Mouse (Mus musculus): ENCODE measurements at regions not wholly inside any gene's neighbourhood (a gene's known extent, or its start where the extent isn't known, plus 50 kb on each side); places are given as distances from the start of the nearest gene placed in this dataset.

DNA sequence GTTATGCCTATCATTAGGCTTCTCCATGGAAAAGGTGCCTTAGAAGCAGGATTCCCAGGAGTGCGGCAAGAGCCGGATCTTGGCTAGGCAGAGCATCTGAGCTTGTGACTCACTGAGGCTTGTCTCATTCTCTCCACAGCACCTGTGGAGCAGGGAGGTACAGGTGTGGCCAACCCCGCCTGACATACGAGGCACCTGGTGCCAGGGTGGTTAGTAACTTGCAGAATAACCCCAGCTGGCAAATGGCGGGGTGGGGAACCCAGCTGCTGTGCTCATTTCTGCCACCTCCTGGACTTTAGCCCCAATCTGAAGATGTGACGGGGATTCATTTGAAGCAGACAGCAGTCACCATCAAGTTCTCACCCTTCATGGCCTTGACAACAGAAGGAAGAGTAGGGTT is 96.2 kb downstream of the Pdgfra start:
- TF ChIP-seq CTCF (IDR thresholded peaks at IDR 0.05; ENCODE audit: low read depth), result no peak
- no peak for ATAC-seq
- no peaks in the 10 kb centered on the region for H3K36me3 ChIP-seq (ENCODE audit: insufficient read depth)
- H3K9me3 ChIP-seq (ENCODE audit: low read length), result no peaks in the 10 kb centered on the region
- H3K9ac ChIP-seq, result no peak overlapping the region
- no peak overlapping the region for H3K4me2 ChIP-seq (ENCODE audit: low read depth)
- H3K4me1 ChIP-seq (ENCODE audit: insufficient read depth), result no peaks in the 10 kb centered on the region
- no peak overlapping the region for H3K27ac ChIP-seq (ENCODE audit: low read depth, low read length)
- no peak for DNase-seq
- H3K4me3 ChIP-seq (ENCODE audit: low read depth, low read length), result no peak overlapping the region
- H3K27me3 ChIP-seq (ENCODE audit: insufficient read depth, low read length), result no peaks in the 10 kb centered on the region; the same call in 1 of the 2 replicates
- WGBS, result 89% methylated on average over 6 of the region's 6 CpGs

DNA sequence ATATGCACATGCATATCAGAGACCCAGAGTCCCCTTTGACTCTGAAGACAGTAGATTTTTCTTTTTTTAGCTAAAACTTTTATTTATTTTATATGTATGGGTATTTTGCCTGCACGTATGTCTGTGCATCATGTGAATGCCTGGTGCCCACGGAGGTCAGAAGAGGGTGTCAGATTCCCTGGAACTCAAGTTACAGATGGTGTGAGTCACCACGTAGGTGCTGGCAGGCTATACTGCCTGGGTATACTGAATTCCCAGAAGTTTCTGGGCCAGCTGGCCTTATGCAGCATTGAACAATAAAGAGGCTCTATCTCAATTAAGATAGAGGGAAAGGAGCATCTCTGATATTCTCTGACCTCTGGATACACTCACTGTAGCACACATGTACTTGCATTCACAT is 97.6 kb downstream of the Pdgfra start:
- no peaks in the 10 kb centered on the region; the same call in 1 of the 2 replicates for H3K27me3 ChIP-seq (ENCODE audit: insufficient read depth, low read length)
- no peaks in the 10 kb centered on the region for H3K4me1 ChIP-seq (ENCODE audit: insufficient read depth)
- H3K4me3 ChIP-seq (ENCODE audit: low read depth, low read length), result no peak overlapping the region
- TF ChIP-seq CTCF (IDR thresholded peaks at IDR 0.05; ENCODE audit: low read depth), result no peak
- no peaks in the 10 kb centered on the region for H3K36me3 ChIP-seq (ENCODE audit: insufficient read depth)
- no peak for DNase-seq
- H3K4me2 ChIP-seq (ENCODE audit: low read depth), result no peak overlapping the region
- 65% methylated on average over 3 of the region's 3 CpGs for WGBS
- no peak overlapping the region for H3K9ac ChIP-seq
- no peaks in the 10 kb centered on the region for H3K9me3 ChIP-seq (ENCODE audit: low read length)
- ATAC-seq, result no peak
- H3K27ac ChIP-seq (ENCODE audit: low read depth, low read length), result no peak overlapping the region

DNA sequence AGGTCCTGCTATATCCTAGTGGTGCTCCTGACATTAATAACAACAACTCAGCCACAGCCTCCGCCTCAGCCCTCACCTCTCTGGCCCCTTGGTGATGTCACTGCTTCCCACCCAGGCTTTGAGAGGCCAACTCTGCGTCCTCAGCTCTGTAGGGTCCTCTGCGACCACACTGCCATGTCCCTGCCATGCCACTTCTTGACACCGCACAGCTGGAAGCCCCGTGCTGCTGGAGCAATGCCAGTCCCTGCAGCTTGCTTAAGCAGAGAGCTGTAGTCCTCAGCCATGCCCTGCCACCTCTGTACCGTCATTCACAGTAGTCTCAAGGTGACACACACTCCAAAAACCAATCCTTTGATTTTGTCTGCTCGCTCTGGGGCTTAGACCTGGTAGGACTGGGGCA is 101.3 kb downstream of the Pdgfra start:
- DNase-seq (no peak), ATAC-seq (no peak)
- H3K27ac ChIP-seq (ENCODE audit: low read depth, low read length), result no peak overlapping the region
- H3K36me3 ChIP-seq (ENCODE audit: insufficient read depth), result no peaks in the 10 kb centered on the region
- no peak overlapping the region for H3K9ac ChIP-seq
- no peak for TF ChIP-seq CTCF (IDR thresholded peaks at IDR 0.05; ENCODE audit: low read depth)
- H3K4me3 ChIP-seq (ENCODE audit: low read depth, low read length), result no peak overlapping the region
- WGBS, result 75% methylated on average over 7 of the region's 7 CpGs
- no peaks in the 10 kb centered on the region for H3K4me1 ChIP-seq (ENCODE audit: insufficient read depth)
- no peaks in the 10 kb centered on the region for H3K9me3 ChIP-seq (ENCODE audit: low read length)
- no peaks in the 10 kb centered on the region; the same call in 1 of the 2 replicates for H3K27me3 ChIP-seq (ENCODE audit: insufficient read depth, low read length)
- H3K4me2 ChIP-seq (ENCODE audit: low read depth), result no peak overlapping the region

DNA sequence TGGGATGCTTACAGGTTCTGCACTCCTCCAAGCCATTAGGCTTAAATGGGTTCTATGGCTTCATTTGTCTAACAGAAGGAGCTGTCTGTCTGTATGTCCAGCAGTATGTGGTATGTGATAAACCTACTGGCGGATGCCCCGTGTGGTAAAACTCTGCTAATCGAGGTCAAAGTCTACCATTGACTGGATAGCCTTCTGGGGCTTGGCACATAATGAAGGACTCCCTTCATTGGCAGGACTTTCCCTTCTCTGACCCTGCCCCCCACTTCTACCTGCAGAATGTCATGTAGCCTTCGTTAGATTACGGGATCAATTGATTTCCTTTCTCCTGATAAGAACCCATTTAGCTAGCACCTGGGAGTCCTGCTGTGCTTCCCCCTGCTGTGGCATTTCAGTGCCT is 101.7 kb downstream of the Pdgfra start:
- no peak overlapping the region for H3K4me3 ChIP-seq (ENCODE audit: low read depth, low read length)
- no peak for ATAC-seq
- no peaks in the 10 kb centered on the region for H3K9me3 ChIP-seq (ENCODE audit: low read length)
- H3K4me2 ChIP-seq (ENCODE audit: low read depth), result no peak overlapping the region
- H3K4me1 ChIP-seq (ENCODE audit: insufficient read depth), result no peaks in the 10 kb centered on the region
- WGBS, result 84% methylated on average over 5 of the region's 5 CpGs
- TF ChIP-seq CTCF (IDR thresholded peaks at IDR 0.05; ENCODE audit: low read depth), result no peak
- DNase-seq, result no peak
- H3K9ac ChIP-seq, result no peak overlapping the region
- H3K27me3 ChIP-seq (ENCODE audit: insufficient read depth, low read length), result no peaks in the 10 kb centered on the region
- no peak overlapping the region for H3K27ac ChIP-seq (ENCODE audit: low read depth, low read length)
- H3K36me3 ChIP-seq (ENCODE audit: insufficient read depth), result no peaks in the 10 kb centered on the region

DNA sequence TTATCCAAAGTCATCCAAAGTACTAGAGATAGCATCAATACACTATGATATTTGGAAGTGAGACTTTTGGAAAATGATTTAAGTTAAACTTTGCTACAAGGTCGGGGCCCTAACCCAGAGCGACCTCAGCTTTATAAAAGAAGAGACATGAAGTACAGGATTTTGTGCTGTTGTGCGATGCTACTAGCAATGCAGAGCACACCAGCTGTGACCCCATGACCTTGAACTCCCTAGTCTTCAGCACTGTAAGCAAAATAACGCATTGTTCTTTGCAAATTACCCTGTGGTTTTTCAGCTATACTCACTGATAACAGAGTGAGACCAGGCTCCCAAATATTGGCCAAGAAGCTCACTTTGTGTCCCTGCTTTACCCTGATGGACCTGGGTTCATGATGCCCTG is 104.1 kb downstream of the Pdgfra start:
- DNase-seq, result no peak
- no peaks in the 10 kb centered on the region for H3K27me3 ChIP-seq (ENCODE audit: insufficient read depth, low read length)
- no peak overlapping the region for H3K4me3 ChIP-seq (ENCODE audit: low read depth, low read length)
- H3K9me3 ChIP-seq (ENCODE audit: low read length), result no peaks in the 10 kb centered on the region
- no peak for TF ChIP-seq CTCF (IDR thresholded peaks at IDR 0.05; ENCODE audit: low read depth)
- no peaks in the 10 kb centered on the region for H3K4me1 ChIP-seq (ENCODE audit: insufficient read depth)
- no peak overlapping the region for H3K9ac ChIP-seq
- ATAC-seq, result no peak
- H3K27ac ChIP-seq (ENCODE audit: low read depth, low read length), result no peak overlapping the region
- no peak overlapping the region for H3K4me2 ChIP-seq (ENCODE audit: low read depth)
- H3K36me3 ChIP-seq (ENCODE audit: insufficient read depth), result no peaks in the 10 kb centered on the region
- 90% methylated on average over 4 of the region's 4 CpGs for WGBS

- Histone ChIP-seq H3K9ac (no peak overlapping the region), H3K4me1 (ENCODE audit: insufficient read depth) (no peaks in the 10 kb centered on the region), H3K9me3 (ENCODE audit: low read length) (no peaks in the 10 kb centered on the region), H3K36me3 (ENCODE audit: insufficient read depth) (no peaks in the 10 kb centered on the region), H3K4me2 (ENCODE audit: low read depth) (no peak overlapping the region), H3K27ac (ENCODE audit: low read depth, low read length) (no peak overlapping the region), H3K27me3 (ENCODE audit: insufficient read depth, low read length) (no peaks in the 10 kb centered on the region), H3K4me3 (ENCODE audit: low read depth, low read length) (no peak overlapping the region)
- no peak for ATAC-seq
- DNase-seq, result no peak
- 78% methylated on average over 2 of the region's 2 CpGs for WGBS
- no peak for TF ChIP-seq CTCF (IDR thresholded peaks at IDR 0.05; ENCODE audit: low read depth)
These were observed 105.0 kb downstream of the Pdgfra start for GRCm38 (mm10) chr5:75257067-75257466.

DNA sequence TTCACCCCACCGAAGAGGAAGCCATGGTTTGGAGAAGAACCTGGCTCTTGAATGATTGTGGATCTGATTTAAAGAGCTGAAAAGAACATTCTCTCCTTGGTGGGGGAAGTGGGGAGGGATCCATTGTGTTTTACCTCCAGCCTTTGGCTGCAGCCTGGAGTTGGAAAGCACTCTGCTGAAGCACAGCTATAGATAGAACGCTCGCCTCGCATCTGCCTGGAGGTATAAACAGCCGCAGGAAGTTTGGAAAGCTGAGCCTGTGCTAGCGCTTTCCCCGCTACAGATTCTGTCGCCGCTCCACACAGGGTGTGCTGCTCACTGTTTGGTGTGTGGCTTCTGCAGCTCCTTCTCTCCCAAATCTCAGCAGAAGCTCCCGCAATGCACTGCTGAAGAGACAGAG is 108.2 kb downstream of the Pdgfra start:
- WGBS, result 71% methylated on average over 10 of the region's 10 CpGs
- Histone ChIP-seq H3K9ac (no peak overlapping the region), H3K9me3 (ENCODE audit: low read length) (no peaks in the 10 kb centered on the region), H3K27me3 (ENCODE audit: insufficient read depth, low read length) (no peaks in the 10 kb centered on the region), H3K36me3 (ENCODE audit: insufficient read depth) (no peaks in the 10 kb centered on the region), H3K4me3 (ENCODE audit: low read depth, low read length) (no peak overlapping the region), H3K4me1 (ENCODE audit: insufficient read depth) (no peaks in the 10 kb centered on the region), H3K4me2 (ENCODE audit: low read depth) (no peak overlapping the region), H3K27ac (ENCODE audit: low read depth, low read length) (no peak overlapping the region)
- ATAC-seq (no peak; the same call in 1 of the 2 replicates), DNase-seq (peak; percentile 18)
- TF ChIP-seq CTCF (IDR thresholded peaks at IDR 0.05; ENCODE audit: low read depth), result no peak

Measured in forebrain, postnatal 0 days (tissue).